Mouse (Mus musculus): ENCODE measurements around the gene Btbd16. TPM values are rescaled to one million over a fixed set of nuclear protein-coding genes. Genes with fewer than 3 reads are reported as not detected.

The Btbd16 gene
- polyA plus RNA-seq, 1 experiment from 2014 or later = not detected

DNA sequence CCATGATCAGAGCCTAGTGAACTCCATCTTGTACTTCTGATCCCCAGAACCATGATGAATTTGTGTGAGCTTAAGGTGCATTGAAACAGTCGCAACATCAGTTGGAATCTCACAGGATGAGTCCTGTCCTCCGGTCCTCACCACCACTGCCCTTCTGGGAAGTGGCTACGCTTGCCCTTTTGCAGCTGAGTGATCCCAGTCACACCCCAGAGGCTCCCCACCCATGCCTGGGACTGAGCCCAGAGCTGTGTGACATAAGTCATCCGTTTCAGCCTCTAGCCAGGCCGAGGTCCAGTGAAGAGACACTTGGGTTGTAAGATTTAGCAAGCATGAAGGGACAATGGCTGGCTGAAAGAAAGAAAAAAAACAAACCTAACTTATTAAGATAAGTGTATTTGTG lies 31.1 kb downstream of the Btbd16 start:
- Histone ChIP-seq H3K27me3 (ENCODE audit: control insufficient read depth, insufficient read depth, low read length) (no peaks in the 10 kb centered on the region), H3K4me3 (ENCODE audit: control insufficient read depth in 1 of 2, insufficient read depth in 1 of 2, low read depth in 1 of 2, low read length in 2 of 2) (no peak overlapping the region), H3K9me3 (ENCODE audit: control insufficient read depth, low read length) (no peaks in the 10 kb centered on the region), H3K4me1 (ENCODE audit: control insufficient read depth in 2 of 2, insufficient read depth in 2 of 2, low read length in 2 of 2) (peaks cover 8 to 9% of the 10 kb centered on the region in 2 experiments), H3K27ac (replicated peaks in 1 of 2; ENCODE audit: control insufficient read depth in 1 of 2, insufficient read depth in 1 of 2, low read depth in 2 of 2, low read length in 2 of 2) (no peak overlapping the region), H3K36me3 (ENCODE audit: control insufficient read depth, insufficient read depth, low read length) (no peaks in the 10 kb centered on the region), H3K4me2 (ENCODE audit: low read length) (no peak overlapping the region), H3K9ac (ENCODE audit: low read length) (no peak overlapping the region)
- no peak for ATAC-seq (ENCODE audit: insufficient number of reproducible peaks, insufficient read depth, low FRiP score, low read depth)
- 76% methylated on average over 5 of the region's 5 CpGs for WGBS

DNA sequence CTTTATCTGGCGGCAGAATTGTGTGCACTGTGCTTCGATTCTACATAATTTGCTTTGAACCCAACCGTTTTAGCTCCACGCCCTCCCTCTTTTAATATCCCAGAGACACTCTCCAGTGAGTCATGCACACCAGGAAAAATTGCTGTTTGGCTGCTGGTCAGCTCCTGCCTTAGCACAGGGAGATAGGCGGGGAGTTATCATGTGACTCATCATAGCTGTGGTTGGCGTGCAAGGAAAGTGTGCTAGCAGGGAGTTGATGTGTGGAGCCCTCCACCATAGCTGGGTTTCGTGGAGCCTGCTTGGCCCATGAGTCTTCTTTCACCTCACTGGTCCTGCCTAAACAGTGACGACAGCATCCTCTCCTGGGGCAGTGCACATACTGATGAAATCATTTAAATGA lies 33.9 kb downstream of the Btbd16 start:
- peaks cover 8 to 9% of the 10 kb centered on the region in 2 experiments for H3K4me1 ChIP-seq (ENCODE audit: control insufficient read depth in 2 of 2, insufficient read depth in 2 of 2, low read length in 2 of 2)
- no peaks in the 10 kb centered on the region for H3K36me3 ChIP-seq (ENCODE audit: control insufficient read depth, insufficient read depth, low read length)
- no peak overlapping the region for H3K4me2 ChIP-seq (ENCODE audit: low read length)
- H3K4me3 ChIP-seq (ENCODE audit: control insufficient read depth in 1 of 2, insufficient read depth in 1 of 2, low read depth in 1 of 2, low read length in 2 of 2) = no peak overlapping the region
- H3K27ac ChIP-seq (replicated peaks in 1 of 2; ENCODE audit: control insufficient read depth in 1 of 2, insufficient read depth in 1 of 2, low read depth in 2 of 2, low read length in 2 of 2) = no peak overlapping the region
- ATAC-seq (ENCODE audit: insufficient number of reproducible peaks, insufficient read depth, low FRiP score, low read depth) = 0 out of 2 replicates have a peak, but pooled peaks have one; percentile 39
- H3K27me3 ChIP-seq (ENCODE audit: control insufficient read depth, insufficient read depth, low read length) = no peaks in the 10 kb centered on the region
- no peak overlapping the region for H3K9ac ChIP-seq (ENCODE audit: low read length)
- WGBS = 39% methylated on average over 8 of the region's 8 CpGs
- no peaks in the 10 kb centered on the region for H3K9me3 ChIP-seq (ENCODE audit: control insufficient read depth, low read length)

DNA sequence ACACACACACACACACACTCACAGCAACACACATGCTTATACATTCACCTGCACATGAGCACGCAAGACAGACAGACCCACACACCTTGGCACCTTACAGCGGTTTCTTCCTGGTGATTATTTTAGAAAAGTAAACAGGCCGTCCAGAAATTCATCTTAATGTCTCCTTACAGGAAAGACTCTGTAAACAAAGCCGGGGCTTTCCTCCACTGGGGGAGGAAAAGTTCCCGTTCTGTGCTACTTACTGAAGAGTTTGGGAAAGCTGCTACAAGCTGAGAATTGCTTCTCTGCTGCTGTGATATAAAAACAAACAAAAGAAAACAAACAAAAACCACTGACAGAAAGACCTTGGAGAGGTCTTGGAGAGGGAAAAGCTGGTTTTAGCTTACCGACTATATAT lies 34.8 kb downstream of the Btbd16 start:
- no peaks in the 10 kb centered on the region for H3K36me3 ChIP-seq (ENCODE audit: control insufficient read depth, insufficient read depth, low read length)
- H3K9ac ChIP-seq (ENCODE audit: low read length) = no peak overlapping the region
- no peak overlapping the region for H3K4me3 ChIP-seq (ENCODE audit: control insufficient read depth in 1 of 2, insufficient read depth in 1 of 2, low read depth in 1 of 2, low read length in 2 of 2)
- H3K4me2 ChIP-seq (ENCODE audit: low read length) = no peak overlapping the region
- no peak for ATAC-seq (ENCODE audit: insufficient number of reproducible peaks, insufficient read depth, low FRiP score, low read depth)
- no peaks in the 10 kb centered on the region for H3K27me3 ChIP-seq (ENCODE audit: control insufficient read depth, insufficient read depth, low read length)
- WGBS = 44% methylated on average over 6 of the region's 6 CpGs
- no peak overlapping the region for H3K27ac ChIP-seq (replicated peaks in 1 of 2; ENCODE audit: control insufficient read depth in 1 of 2, insufficient read depth in 1 of 2, low read depth in 2 of 2, low read length in 2 of 2)
- peaks cover 8 to 9% of the 10 kb centered on the region in 2 experiments for H3K4me1 ChIP-seq (ENCODE audit: control insufficient read depth in 2 of 2, insufficient read depth in 2 of 2, low read length in 2 of 2)
- no peaks in the 10 kb centered on the region for H3K9me3 ChIP-seq (ENCODE audit: control insufficient read depth, low read length)

DNA sequence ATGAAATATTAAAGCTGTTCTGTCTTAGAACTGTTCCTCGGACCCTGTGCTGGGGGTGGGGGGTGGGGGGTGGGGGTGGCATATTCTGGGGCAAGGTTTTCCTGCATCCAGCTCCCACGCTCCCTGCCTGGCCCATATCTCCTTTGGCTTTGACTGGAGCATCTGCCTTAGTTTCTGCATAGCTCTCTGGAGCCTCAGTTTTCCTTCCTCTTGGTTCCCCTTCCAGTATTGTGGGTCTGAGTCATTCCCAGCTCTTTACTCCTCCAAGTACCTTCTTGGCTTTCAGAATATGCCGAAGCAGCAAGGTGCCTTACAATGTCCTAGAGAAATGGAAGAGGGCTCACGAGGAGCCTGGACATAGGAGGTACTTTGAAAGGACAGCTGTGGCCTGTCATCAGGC lies 36.4 kb downstream of the Btbd16 start:
- H3K9ac ChIP-seq (ENCODE audit: low read length) = no peak overlapping the region
- H3K27ac ChIP-seq (replicated peaks in 1 of 2; ENCODE audit: control insufficient read depth in 1 of 2, insufficient read depth in 1 of 2, low read depth in 2 of 2, low read length in 2 of 2) = no peak overlapping the region
- no peak for ATAC-seq (ENCODE audit: insufficient number of reproducible peaks, insufficient read depth, low FRiP score, low read depth)
- no peaks in the 10 kb centered on the region for H3K9me3 ChIP-seq (ENCODE audit: control insufficient read depth, low read length)
- H3K27me3 ChIP-seq (ENCODE audit: control insufficient read depth, insufficient read depth, low read length) = no peaks in the 10 kb centered on the region
- no peaks in the 10 kb centered on the region for H3K36me3 ChIP-seq (ENCODE audit: control insufficient read depth, insufficient read depth, low read length)
- WGBS = 79% methylated on average over 4 of the region's 4 CpGs
- H3K4me2 ChIP-seq (ENCODE audit: low read length) = no peak overlapping the region
- H3K4me1 ChIP-seq (ENCODE audit: control insufficient read depth in 2 of 2, insufficient read depth in 2 of 2, low read length in 2 of 2) = peaks cover 8 to 9% of the 10 kb centered on the region in 2 experiments
- H3K4me3 ChIP-seq (ENCODE audit: control insufficient read depth in 1 of 2, insufficient read depth in 1 of 2, low read depth in 1 of 2, low read length in 2 of 2) = no peak overlapping the region

DNA sequence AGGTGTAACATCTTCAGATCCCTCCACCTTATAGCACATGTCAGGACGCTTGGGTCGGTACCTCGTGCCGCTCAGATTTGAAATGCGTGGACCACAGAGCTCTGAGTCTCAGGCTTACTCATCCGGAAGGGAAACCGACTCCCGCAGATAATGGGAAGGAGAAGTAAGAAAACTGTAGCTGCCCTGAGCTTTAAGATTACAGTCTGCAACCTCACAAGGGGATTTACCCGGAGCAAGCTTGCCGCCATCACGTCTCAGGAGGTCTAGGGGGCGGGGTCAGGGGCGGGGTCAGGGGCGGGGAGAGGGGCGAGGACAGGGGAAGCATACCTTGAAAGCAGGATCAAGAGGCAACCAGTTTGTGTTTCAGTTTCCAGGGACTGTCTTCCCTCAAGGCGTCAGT lies 38.5 kb downstream of the Btbd16 start:
- no peak overlapping the region for H3K4me2 ChIP-seq (ENCODE audit: low read length)
- no peak overlapping the region for H3K4me3 ChIP-seq (ENCODE audit: control insufficient read depth in 1 of 2, insufficient read depth in 1 of 2, low read depth in 1 of 2, low read length in 2 of 2)
- no peaks in the 10 kb centered on the region for H3K9me3 ChIP-seq (ENCODE audit: control insufficient read depth, low read length)
- H3K9ac ChIP-seq (ENCODE audit: low read length) = no peak overlapping the region
- H3K36me3 ChIP-seq (ENCODE audit: control insufficient read depth, insufficient read depth, low read length) = no peaks in the 10 kb centered on the region
- 41% methylated on average over 16 of the region's 16 CpGs for WGBS
- peaks cover 7% of the 10 kb centered on the region in 2 experiments for H3K4me1 ChIP-seq (ENCODE audit: control insufficient read depth in 2 of 2, insufficient read depth in 2 of 2, low read length in 2 of 2)
- no peaks in the 10 kb centered on the region for H3K27me3 ChIP-seq (ENCODE audit: control insufficient read depth, insufficient read depth, low read length)
- no peak for ATAC-seq (ENCODE audit: insufficient number of reproducible peaks, insufficient read depth, low FRiP score, low read depth)
- no peak overlapping the region for H3K27ac ChIP-seq (replicated peaks in 1 of 2; ENCODE audit: control insufficient read depth in 1 of 2, insufficient read depth in 1 of 2, low read depth in 2 of 2, low read length in 2 of 2)

DNA sequence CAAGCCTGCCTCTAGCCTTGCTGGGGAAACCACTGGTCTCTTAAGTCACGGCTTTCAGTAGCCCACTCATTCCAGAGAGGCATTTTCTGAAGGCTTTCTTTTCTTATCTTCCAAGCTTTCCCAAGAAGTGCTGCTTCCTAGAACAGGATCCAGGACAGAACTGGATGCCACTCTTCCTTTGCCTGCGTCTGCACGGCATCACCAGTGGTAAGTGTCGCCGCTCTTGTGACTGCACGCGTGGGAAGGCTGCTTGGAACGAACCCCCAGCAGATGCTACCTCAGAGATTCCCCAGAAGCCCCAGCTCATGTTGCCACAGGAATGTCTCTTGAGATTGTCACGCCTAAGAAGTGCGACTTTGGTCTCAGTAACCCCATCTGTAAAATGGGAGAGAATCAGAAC lies 41.7 kb downstream of the Btbd16 start:
- no peaks in the 10 kb centered on the region for H3K36me3 ChIP-seq (ENCODE audit: control insufficient read depth, insufficient read depth, low read length)
- no peak overlapping the region for H3K4me2 ChIP-seq (ENCODE audit: low read length)
- no peak overlapping the region for H3K9ac ChIP-seq (ENCODE audit: low read length)
- 85% methylated on average over 10 of the region's 10 CpGs for WGBS
- no peaks in the 10 kb centered on the region for H3K9me3 ChIP-seq (ENCODE audit: control insufficient read depth, low read length)
- H3K27me3 ChIP-seq (ENCODE audit: control insufficient read depth, insufficient read depth, low read length) = no peaks in the 10 kb centered on the region
- ATAC-seq (ENCODE audit: insufficient number of reproducible peaks, insufficient read depth, low FRiP score, low read depth) = no peak
- H3K4me3 ChIP-seq (ENCODE audit: control insufficient read depth in 1 of 2, insufficient read depth in 1 of 2, low read depth in 1 of 2, low read length in 2 of 2) = no peak overlapping the region
- peaks cover 8 to 10% of the 10 kb centered on the region in 2 experiments; a peak in 3 of 4 replicates for H3K4me1 ChIP-seq (ENCODE audit: control insufficient read depth in 2 of 2, insufficient read depth in 2 of 2, low read length in 2 of 2)
- no peak overlapping the region for H3K27ac ChIP-seq (replicated peaks in 1 of 2; ENCODE audit: control insufficient read depth in 1 of 2, insufficient read depth in 1 of 2, low read depth in 2 of 2, low read length in 2 of 2)

DNA sequence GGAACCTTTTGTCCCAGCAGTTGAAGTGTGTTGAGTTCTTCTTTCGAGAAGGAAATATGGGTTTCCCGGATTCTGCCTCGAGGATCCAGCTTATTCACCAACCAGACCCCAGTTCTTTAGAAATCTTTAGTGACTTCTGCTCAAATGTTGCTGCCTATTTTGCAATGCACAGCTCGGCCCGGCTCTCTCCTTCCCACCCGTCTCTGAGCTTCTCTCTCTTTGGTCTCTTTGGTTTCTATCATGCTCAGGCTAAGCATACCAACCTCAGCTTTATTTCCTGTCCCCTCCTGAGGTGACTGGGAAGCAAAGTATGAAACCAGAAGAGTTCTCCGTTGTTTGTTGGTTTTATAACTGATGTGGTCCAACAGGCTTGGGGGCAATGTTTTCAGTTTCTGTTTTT lies 42.4 kb downstream of the Btbd16 start:
- WGBS = 81% methylated on average over 7 of the region's 7 CpGs
- no peak for ATAC-seq (ENCODE audit: insufficient number of reproducible peaks, insufficient read depth, low FRiP score, low read depth)

DNA sequence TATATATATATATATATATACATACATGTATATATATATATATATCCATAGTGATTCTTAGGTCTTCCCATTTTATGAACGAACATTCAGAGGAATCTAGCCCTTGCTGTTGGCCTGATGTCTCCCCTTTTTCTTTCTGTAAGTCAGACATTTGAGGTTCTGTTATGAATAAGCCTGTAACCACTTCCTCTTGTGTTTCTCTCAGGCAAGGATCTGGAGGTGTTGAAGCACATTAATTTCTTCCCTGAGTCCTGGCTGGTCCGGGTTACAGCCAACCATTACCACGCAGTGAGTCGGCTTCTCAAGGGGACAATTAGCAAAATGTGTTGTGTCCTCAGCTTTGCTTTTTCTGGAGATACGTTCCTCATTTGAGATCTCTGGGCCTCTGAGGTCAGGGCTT lies 44.9 kb downstream of the Btbd16 start:
- Histone ChIP-seq H3K4me1 (ENCODE audit: control insufficient read depth in 2 of 2, insufficient read depth in 2 of 2, low read length in 2 of 2) (peaks cover 8 to 12% of the 10 kb centered on the region in 2 experiments), H3K4me3 (ENCODE audit: control insufficient read depth in 1 of 2, insufficient read depth in 1 of 2, low read depth in 1 of 2, low read length in 2 of 2) (no peak overlapping the region), H3K27me3 (ENCODE audit: control insufficient read depth, insufficient read depth, low read length) (no peaks in the 10 kb centered on the region), H3K9ac (ENCODE audit: low read length) (no peak overlapping the region), H3K36me3 (ENCODE audit: control insufficient read depth, insufficient read depth, low read length) (no peaks in the 10 kb centered on the region), H3K27ac (replicated peaks in 1 of 2; ENCODE audit: control insufficient read depth in 1 of 2, insufficient read depth in 1 of 2, low read depth in 2 of 2, low read length in 2 of 2) (no peak overlapping the region), H3K4me2 (ENCODE audit: low read length) (no peak overlapping the region), H3K9me3 (ENCODE audit: control insufficient read depth, low read length) (no peaks in the 10 kb centered on the region)
- 53% methylated on average over 5 of the region's 5 CpGs for WGBS
- ATAC-seq (ENCODE audit: insufficient number of reproducible peaks, insufficient read depth, low FRiP score, low read depth) = no peak

More for the DNA sequence above, 42.4 kb downstream of the Btbd16 start:
- H3K4me3 ChIP-seq (ENCODE audit: control insufficient read depth in 1 of 2, insufficient read depth in 1 of 2, low read depth in 1 of 2, low read length in 2 of 2) = no peak overlapping the region
- peaks cover 8 to 10% of the 10 kb centered on the region in 2 experiments; a peak in 3 of 4 replicates for H3K4me1 ChIP-seq (ENCODE audit: control insufficient read depth in 2 of 2, insufficient read depth in 2 of 2, low read length in 2 of 2)
- no peaks in the 10 kb centered on the region for H3K9me3 ChIP-seq (ENCODE audit: control insufficient read depth, low read length)
- no peak overlapping the region for H3K27ac ChIP-seq (replicated peaks in 1 of 2; ENCODE audit: control insufficient read depth in 1 of 2, insufficient read depth in 1 of 2, low read depth in 2 of 2, low read length in 2 of 2)
- no peaks in the 10 kb centered on the region for H3K36me3 ChIP-seq (ENCODE audit: control insufficient read depth, insufficient read depth, low read length)
- H3K27me3 ChIP-seq (ENCODE audit: control insufficient read depth, insufficient read depth, low read length) = no peaks in the 10 kb centered on the region
- no peak overlapping the region for H3K9ac ChIP-seq (ENCODE audit: low read length)
- H3K4me2 ChIP-seq (ENCODE audit: low read length) = no peak overlapping the region

Measured in heart, embryonic 14.5 days (tissue).